Mouse (Mus musculus): Measurements from ENCODE around the gene Vmn1r218. TPM values are rescaled to one million over a fixed set of nuclear protein-coding genes. Genes with fewer than 3 reads are reported as not detected.

Gene Vmn1r218
- not detected for total RNA-seq (2023)

DNA sequence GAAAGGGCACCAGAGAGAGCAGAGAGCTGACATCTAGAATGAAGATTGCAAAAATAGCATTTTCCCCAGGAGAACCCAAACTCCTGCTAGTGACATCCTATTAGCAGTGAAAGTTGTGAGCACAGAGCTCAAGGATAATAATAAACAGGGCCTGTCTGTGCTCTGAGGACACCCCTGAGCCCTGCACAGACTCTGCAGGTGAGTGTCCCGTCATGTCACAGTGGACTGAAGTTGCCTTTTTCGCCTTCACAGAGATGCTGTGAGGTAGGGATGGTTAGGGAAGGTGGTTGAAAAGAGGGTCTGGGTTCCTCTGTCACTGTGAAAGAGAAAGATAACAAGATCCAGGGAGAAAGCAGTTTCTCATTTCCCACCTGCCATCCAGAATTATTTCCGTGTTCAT, at the start of gene Vmn1r218:
Vmn1r218 (plus strand) TSS at position 57 of the 400 bp plus-strand sequence.

DNA sequence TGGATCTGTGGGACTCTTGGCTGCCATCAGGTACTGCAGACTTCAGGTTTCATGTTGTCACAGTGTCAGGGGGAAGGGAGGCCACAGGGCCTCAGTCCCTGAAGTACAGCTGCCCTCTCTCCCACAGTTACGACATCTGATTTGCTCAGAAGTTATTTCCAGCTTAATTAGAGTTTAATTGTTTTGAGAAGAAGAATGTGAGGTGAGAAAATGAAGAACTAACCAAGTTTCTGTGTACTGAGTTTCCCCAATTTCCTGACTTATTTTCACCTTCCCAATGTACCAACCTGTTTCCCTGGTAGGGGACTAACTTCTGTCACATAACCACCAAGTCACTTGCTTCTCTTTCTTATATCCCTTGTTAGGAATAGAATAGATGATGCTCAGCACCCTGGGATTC, 14.8 kb upstream of the Vmn1r218 start, which contains the start of gene Vmn1r217:
Vmn1r217 (minus strand) TSS at position 101 of the 400 bp plus-strand sequence.

DNA sequence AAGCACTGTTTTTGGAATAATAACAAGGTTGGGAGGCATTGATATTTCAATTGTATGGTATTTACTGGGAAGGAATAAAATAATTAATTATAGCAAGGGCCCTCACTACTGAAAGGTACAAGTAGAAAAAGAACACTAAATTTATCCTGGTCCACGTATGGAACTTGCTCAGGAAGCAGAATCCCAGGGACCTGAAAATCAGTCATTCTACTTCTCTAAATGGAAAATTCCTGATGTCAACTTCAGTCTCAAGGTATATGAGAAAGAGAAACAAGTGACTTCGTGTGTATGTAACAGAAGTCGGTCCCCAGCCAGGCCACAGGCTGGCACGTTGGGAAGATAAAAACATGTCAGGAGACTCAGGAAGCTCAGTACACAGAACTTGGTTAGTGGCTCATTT, 26.1 kb downstream of the Vmn1r218 start, which contains the start of gene Vmn1r219:
Vmn1r219 (plus strand) TSS at position 301 of the 400 bp plus-strand sequence.

DNA sequence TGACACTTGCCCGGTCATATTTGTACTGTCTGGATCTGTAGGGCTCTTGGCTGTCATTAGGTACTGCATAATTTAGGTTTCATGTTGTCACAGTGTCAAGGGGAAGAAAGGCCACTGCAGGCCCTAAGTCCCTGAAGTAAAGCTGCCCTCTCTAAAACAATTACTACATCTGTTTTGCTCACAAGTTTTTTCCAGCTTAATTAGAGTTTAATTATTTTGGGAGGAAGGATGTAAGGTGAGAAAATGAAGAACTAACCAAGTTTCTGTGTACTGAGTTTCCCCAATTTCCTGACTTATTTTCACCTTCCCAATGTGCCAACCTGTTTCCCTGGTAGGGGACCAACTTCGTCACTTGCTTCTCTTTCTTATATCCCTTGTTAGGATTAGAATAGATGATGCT, 54.9 kb downstream of the Vmn1r218 start, which contains the start of gene Vmn1r220:
Vmn1r220 (minus strand) TSS at position 101 of the 400 bp plus-strand sequence.

Other genes with a start within 250 kb of the Vmn1r218 start
- not detected for gene Vmn1r212, start 248.9 kb upstream of the Vmn1r218 start, total RNA-seq (2023)
- not detected for gene Vmn1r213, start 125.5 kb upstream of the Vmn1r218 start, total RNA-seq (2023)
- gene Vmn1r214, start 102.7 kb upstream of the Vmn1r218 start, total RNA-seq (2023), result not detected
- gene Vmn1r215, start 65.1 kb upstream of the Vmn1r218 start, total RNA-seq (2023), result not detected
- not detected for gene Vmn1r217, start 14.9 kb upstream of the Vmn1r218 start, total RNA-seq (2023)
- gene Vmn1r219, start 26.2 kb downstream of the Vmn1r218 start, total RNA-seq (2023), result not detected
- gene Vmn1r220, start 54.8 kb downstream of the Vmn1r218 start, total RNA-seq (2023), result not detected
- not detected for gene Vmn1r221, start 81.0 kb downstream of the Vmn1r218 start, total RNA-seq (2023)
- gene Vmn1r222, start 102.8 kb downstream of the Vmn1r218 start, total RNA-seq (2023), result not detected
- gene Vmn1r223, start 114.0 kb downstream of the Vmn1r218 start, total RNA-seq (2023), result not detected
- 10 to 100 TPM; 20.6 to 20.7 TPM for gene Zfp322a, start 236.1 kb downstream of the Vmn1r218 start, total RNA-seq (2023)